Mouse (Mus musculus): Measurements from ENCODE around the gene P2ry12. TPM values are rescaled to one million over a fixed set of nuclear protein-coding genes. Genes with fewer than 3 reads are reported as not detected.

The P2ry12 gene
- polyA plus RNA-seq, 1 experiment from 2014 or later, result 0.96 TPM

GRCm38 (mm10) chr3:59290551-59290950, 27.9 kb upstream of the P2ry12 start:
- Histone ChIP-seq H3K27me3 (ENCODE audit: control insufficient read depth, insufficient read depth, low read length) (no peaks in the 10 kb centered on the region), H3K9me3 (ENCODE audit: control insufficient read depth, low read length) (no peaks in the 10 kb centered on the region), H3K36me3 (ENCODE audit: control insufficient read depth, insufficient read depth, low read length) (no peaks in the 10 kb centered on the region), H3K4me3 (ENCODE audit: control insufficient read depth in 1 of 2, insufficient read depth in 1 of 2, low read depth in 1 of 2, low read length in 2 of 2) (no peak overlapping the region), H3K9ac (ENCODE audit: low read length) (no peak overlapping the region), H3K4me2 (ENCODE audit: low read length) (no peak overlapping the region), H3K27ac (replicated peaks in 1 of 2; ENCODE audit: control insufficient read depth in 1 of 2, insufficient read depth in 1 of 2, low read depth in 2 of 2, low read length in 2 of 2) (no peak overlapping the region), H3K4me1 (ENCODE audit: control insufficient read depth in 2 of 2, insufficient read depth in 2 of 2, low read length in 2 of 2) (no peaks in the 10 kb centered on the region)
- 62% methylated on average over 2 of the region's 2 CpGs for WGBS
- ATAC-seq (ENCODE audit: insufficient number of reproducible peaks, insufficient read depth, low FRiP score, low read depth), result no peak

- ATAC-seq (ENCODE audit: insufficient number of reproducible peaks, insufficient read depth, low FRiP score, low read depth), result no peak
- Histone ChIP-seq H3K27ac (replicated peaks in 1 of 2; ENCODE audit: control insufficient read depth in 1 of 2, insufficient read depth in 1 of 2, low read depth in 2 of 2, low read length in 2 of 2) (no peak overlapping the region), H3K4me3 (ENCODE audit: control insufficient read depth in 1 of 2, insufficient read depth in 1 of 2, low read depth in 1 of 2, low read length in 2 of 2) (no peak overlapping the region), H3K9ac (ENCODE audit: low read length) (no peak overlapping the region), H3K4me1 (ENCODE audit: control insufficient read depth in 2 of 2, insufficient read depth in 2 of 2, low read length in 2 of 2) (no peaks in the 10 kb centered on the region), H3K36me3 (ENCODE audit: control insufficient read depth, insufficient read depth, low read length) (0 out of 2 replicates have a peak, but pooled peaks cover 6% of the 10 kb centered on the region), H3K4me2 (ENCODE audit: low read length) (no peak overlapping the region), H3K9me3 (ENCODE audit: control insufficient read depth, low read length) (no peaks in the 10 kb centered on the region), H3K27me3 (ENCODE audit: control insufficient read depth, insufficient read depth, low read length) (no peaks in the 10 kb centered on the region)
Observed at GRCm38 (mm10) chr3:59278620-59279019, 15.9 kb upstream of the P2ry12 start.

GRCm38 (mm10) chr3:59278254-59278533, 15.5 kb upstream of the P2ry12 start:
- 94% methylated on average over 3 of the region's 3 CpGs for WGBS
- Histone ChIP-seq H3K4me2 (ENCODE audit: low read length) (no peak overlapping the region), H3K36me3 (ENCODE audit: control insufficient read depth, insufficient read depth, low read length) (0 out of 2 replicates have a peak, but pooled peaks cover 6% of the 10 kb centered on the region), H3K9me3 (ENCODE audit: control insufficient read depth, low read length) (no peaks in the 10 kb centered on the region), H3K4me3 (ENCODE audit: control insufficient read depth in 1 of 2, insufficient read depth in 1 of 2, low read depth in 1 of 2, low read length in 2 of 2) (no peak overlapping the region), H3K27ac (replicated peaks in 1 of 2; ENCODE audit: control insufficient read depth in 1 of 2, insufficient read depth in 1 of 2, low read depth in 2 of 2, low read length in 2 of 2) (no peak overlapping the region), H3K9ac (ENCODE audit: low read length) (no peak overlapping the region), H3K4me1 (ENCODE audit: control insufficient read depth in 2 of 2, insufficient read depth in 2 of 2, low read length in 2 of 2) (no peaks in the 10 kb centered on the region), H3K27me3 (ENCODE audit: control insufficient read depth, insufficient read depth, low read length) (no peaks in the 10 kb centered on the region)
- ATAC-seq (ENCODE audit: insufficient number of reproducible peaks, insufficient read depth, low FRiP score, low read depth), result no peak

GRCm38 (mm10) chr3:59277502-59278253, 15.0 kb upstream of the P2ry12 start:
- no peak for ATAC-seq (ENCODE audit: insufficient number of reproducible peaks, insufficient read depth, low FRiP score, low read depth)
- Histone ChIP-seq H3K4me2 (ENCODE audit: low read length) (no peak overlapping the region), H3K4me3 (ENCODE audit: control insufficient read depth in 1 of 2, insufficient read depth in 1 of 2, low read depth in 1 of 2, low read length in 2 of 2) (no peak overlapping the region), H3K9me3 (ENCODE audit: control insufficient read depth, low read length) (no peaks in the 10 kb centered on the region), H3K27me3 (ENCODE audit: control insufficient read depth, insufficient read depth, low read length) (no peaks in the 10 kb centered on the region), H3K9ac (ENCODE audit: low read length) (no peak overlapping the region), H3K4me1 (ENCODE audit: control insufficient read depth in 2 of 2, insufficient read depth in 2 of 2, low read length in 2 of 2) (no peaks in the 10 kb centered on the region), H3K27ac (replicated peaks in 1 of 2; ENCODE audit: control insufficient read depth in 1 of 2, insufficient read depth in 1 of 2, low read depth in 2 of 2, low read length in 2 of 2) (no peak overlapping the region), H3K36me3 (ENCODE audit: control insufficient read depth, insufficient read depth, low read length) (0 out of 2 replicates have a peak, but pooled peaks cover 6% of the 10 kb centered on the region)
- 77% methylated on average over 3 of the region's 3 CpGs for WGBS

GRCm38 (mm10) chr3:59270811-59271210, 8.1 kb upstream of the P2ry12 start:
- no peaks in the 10 kb centered on the region for H3K27me3 ChIP-seq (ENCODE audit: control insufficient read depth, insufficient read depth, low read length)
- H3K27ac ChIP-seq (replicated peaks in 1 of 2; ENCODE audit: control insufficient read depth in 1 of 2, insufficient read depth in 1 of 2, low read depth in 2 of 2, low read length in 2 of 2), result no peak overlapping the region
- 0 out of 2 replicates have a peak, but pooled peaks cover 3% of the 10 kb centered on the region for H3K36me3 ChIP-seq (ENCODE audit: control insufficient read depth, insufficient read depth, low read length)
- H3K9me3 ChIP-seq (ENCODE audit: control insufficient read depth, low read length), result no peaks in the 10 kb centered on the region
- ATAC-seq (ENCODE audit: insufficient number of reproducible peaks, insufficient read depth, low FRiP score, low read depth), result no peak
- no peak overlapping the region for H3K9ac ChIP-seq (ENCODE audit: low read length)
- no peaks in the 10 kb centered on the region for H3K4me1 ChIP-seq (ENCODE audit: control insufficient read depth in 2 of 2, insufficient read depth in 2 of 2, low read length in 2 of 2)
- H3K4me2 ChIP-seq (ENCODE audit: low read length), result no peak overlapping the region
- no peak overlapping the region for H3K4me3 ChIP-seq (ENCODE audit: control insufficient read depth in 1 of 2, insufficient read depth in 1 of 2, low read depth in 1 of 2, low read length in 2 of 2)
- 92% methylated on average over 6 of the region's 6 CpGs for WGBS

GRCm38 (mm10) chr3:59263988-59264387, 1.3 kb upstream of the P2ry12 start:
- Histone ChIP-seq H3K4me2 (ENCODE audit: low read length) (no peak overlapping the region), H3K36me3 (ENCODE audit: control insufficient read depth, insufficient read depth, low read length) (peaks cover 12% of the 10 kb centered on the region; the same call in 1 of the 2 replicates), H3K4me3 (ENCODE audit: control insufficient read depth in 1 of 2, insufficient read depth in 1 of 2, low read depth in 1 of 2, low read length in 2 of 2) (no peak overlapping the region), H3K27ac (replicated peaks in 1 of 2; ENCODE audit: control insufficient read depth in 1 of 2, insufficient read depth in 1 of 2, low read depth in 2 of 2, low read length in 2 of 2) (no peak overlapping the region), H3K9ac (ENCODE audit: low read length) (no peak overlapping the region), H3K4me1 (ENCODE audit: control insufficient read depth in 2 of 2, insufficient read depth in 2 of 2, low read length in 2 of 2) (no peaks in the 10 kb centered on the region), H3K27me3 (ENCODE audit: control insufficient read depth, insufficient read depth, low read length) (no peaks in the 10 kb centered on the region), H3K9me3 (ENCODE audit: control insufficient read depth, low read length) (no peaks in the 10 kb centered on the region)
- ATAC-seq (ENCODE audit: insufficient number of reproducible peaks, insufficient read depth, low FRiP score, low read depth), result no peak
- 72% methylated on average over 3 of the region's 3 CpGs for WGBS

- Histone ChIP-seq H3K4me1 (ENCODE audit: control insufficient read depth in 2 of 2, insufficient read depth in 2 of 2, low read length in 2 of 2) (no peaks in the 10 kb centered on the region), H3K27ac (replicated peaks in 1 of 2; ENCODE audit: control insufficient read depth in 1 of 2, insufficient read depth in 1 of 2, low read depth in 2 of 2, low read length in 2 of 2) (no peak overlapping the region), H3K4me2 (ENCODE audit: low read length) (no peak overlapping the region), H3K9ac (ENCODE audit: low read length) (no peak overlapping the region), H3K27me3 (ENCODE audit: control insufficient read depth, insufficient read depth, low read length) (no peaks in the 10 kb centered on the region), H3K9me3 (ENCODE audit: control insufficient read depth, low read length) (no peaks in the 10 kb centered on the region), H3K36me3 (ENCODE audit: control insufficient read depth, insufficient read depth, low read length) (peaks cover 12% of the 10 kb centered on the region; the same call in 1 of the 2 replicates), H3K4me3 (ENCODE audit: control insufficient read depth in 1 of 2, insufficient read depth in 1 of 2, low read depth in 1 of 2, low read length in 2 of 2) (no peak overlapping the region)
- no peak for ATAC-seq (ENCODE audit: insufficient number of reproducible peaks, insufficient read depth, low FRiP score, low read depth)
- WGBS, result 83% methylated on average over 2 of the region's 2 CpGs
Observed at GRCm38 (mm10) chr3:59263417-59263816, 746 bp upstream of the P2ry12 start.
